Mouse (Mus musculus) liver (tissue): ENCODE results near the gene G6pd2.

ENCODE experiments used
- DNase-seq: peaks from one replicate; pipeline ENCODE4 v3.0.0-alpha.2; 2020; ENCODE audit warnings: mixed read lengths

G6pd2 gene

DNA sequence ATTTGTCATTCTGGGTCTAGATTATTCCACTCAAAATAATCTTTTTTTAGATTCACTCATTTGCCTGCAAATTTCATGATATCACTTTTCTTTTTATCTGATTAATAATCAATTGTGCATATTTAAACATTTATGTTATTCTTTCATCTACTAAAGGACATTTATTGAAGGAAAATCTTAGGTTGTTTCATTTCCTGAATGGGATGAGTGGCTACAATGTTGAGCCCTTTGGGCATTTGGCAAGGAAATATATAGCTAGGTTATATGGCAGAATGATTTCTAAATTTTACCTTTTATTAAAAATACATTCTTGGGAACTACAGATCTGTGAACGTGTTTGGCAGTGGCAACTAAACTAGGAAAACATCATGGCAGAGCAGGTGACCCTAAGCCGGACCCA, at the start of gene G6pd2:
TSS of gene G6pd2 (plus strand) at position 301 of the 400 bp plus-strand sequence.
- no peak for DNase-seq

DNA sequence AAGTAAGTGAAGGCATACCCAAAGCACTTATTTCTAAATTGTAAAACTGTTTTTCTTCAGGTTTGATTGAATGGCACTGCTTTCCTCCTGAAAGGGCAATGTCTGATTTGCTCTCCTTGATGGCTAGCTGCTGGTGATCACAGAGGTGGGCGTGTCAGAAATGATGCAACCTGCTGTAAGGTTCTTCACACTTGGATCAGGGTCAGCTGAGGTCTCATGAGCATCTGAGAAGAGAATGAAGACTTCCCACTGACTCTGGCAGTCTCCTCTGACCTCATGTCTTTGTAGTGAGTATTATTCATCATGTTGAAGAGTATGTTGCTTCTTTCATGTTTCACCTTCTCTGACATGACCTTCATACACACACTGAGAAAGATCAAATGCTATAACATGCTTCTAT, 44.4 kb upstream of the G6pd2 start:
- DNase-seq: no peak

DNA sequence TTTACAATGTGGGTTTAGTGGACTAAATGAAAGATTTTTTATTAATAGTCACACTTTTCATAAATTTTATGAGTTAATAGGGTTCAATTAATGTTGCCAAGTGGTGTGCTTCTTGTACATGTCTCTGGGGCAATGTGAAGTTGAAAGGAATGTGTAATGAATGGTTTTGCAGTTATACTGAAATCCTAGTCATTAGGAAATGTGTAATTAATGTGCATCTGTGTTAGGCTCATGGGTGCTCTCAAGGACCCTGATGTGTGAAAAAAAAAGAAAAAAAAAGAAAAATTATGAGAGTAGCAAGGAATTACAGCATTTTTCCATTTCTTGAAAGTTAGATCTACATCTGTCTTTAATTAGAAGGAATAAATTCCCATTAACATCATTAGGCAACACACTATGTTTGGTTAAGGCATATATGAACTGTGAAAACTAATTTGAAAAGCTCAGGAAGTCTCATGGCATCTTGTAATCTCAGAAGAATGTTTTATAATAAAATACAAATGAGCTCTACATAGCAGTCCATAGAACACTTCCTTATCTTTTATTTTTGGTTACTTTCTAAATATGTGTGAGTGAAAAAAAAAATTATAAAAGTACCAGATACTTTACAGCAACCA, 24.4 kb downstream of the G6pd2 start:
- no peak for DNase-seq

DNA sequence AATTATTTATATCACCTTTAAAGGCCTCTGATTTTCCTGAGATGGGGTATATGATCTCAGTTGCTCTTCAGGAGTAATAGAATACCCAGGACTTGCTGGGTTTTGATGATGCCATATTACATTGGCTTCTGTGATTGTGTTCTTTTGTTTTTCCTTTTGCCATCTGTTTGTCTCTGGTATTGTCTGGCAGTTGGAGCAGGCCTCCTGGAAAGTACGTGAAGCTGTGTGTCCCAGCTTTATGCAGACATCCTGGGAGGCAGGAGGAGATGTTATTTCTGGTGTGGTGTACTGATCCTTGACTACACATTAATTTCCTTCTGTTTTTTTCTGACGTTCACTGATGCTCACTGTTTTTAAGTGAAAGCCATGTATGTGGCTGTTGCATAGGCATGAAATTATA, 35.3 kb downstream of the G6pd2 start:
- no peak for DNase-seq
